Mouse (Mus musculus) CH12F3 (cell line): Measurements from ENCODE around the gene Ran.
"Not testable (repeated sequence)": the region's sequence is repeated elsewhere in the genome, so short reads cannot be mapped to it uniquely, and the experiment has no call there.

Source experiments
- in situ Hi-C: fragments of 300-500 bp; cut with MboI; formaldehyde crosslinking; loops from 2 replicates; pipeline ENCODE4 v1.14.3; 2020; ENCODE audit warnings: low sequenced_read_pairs

Ran gene

DNA sequence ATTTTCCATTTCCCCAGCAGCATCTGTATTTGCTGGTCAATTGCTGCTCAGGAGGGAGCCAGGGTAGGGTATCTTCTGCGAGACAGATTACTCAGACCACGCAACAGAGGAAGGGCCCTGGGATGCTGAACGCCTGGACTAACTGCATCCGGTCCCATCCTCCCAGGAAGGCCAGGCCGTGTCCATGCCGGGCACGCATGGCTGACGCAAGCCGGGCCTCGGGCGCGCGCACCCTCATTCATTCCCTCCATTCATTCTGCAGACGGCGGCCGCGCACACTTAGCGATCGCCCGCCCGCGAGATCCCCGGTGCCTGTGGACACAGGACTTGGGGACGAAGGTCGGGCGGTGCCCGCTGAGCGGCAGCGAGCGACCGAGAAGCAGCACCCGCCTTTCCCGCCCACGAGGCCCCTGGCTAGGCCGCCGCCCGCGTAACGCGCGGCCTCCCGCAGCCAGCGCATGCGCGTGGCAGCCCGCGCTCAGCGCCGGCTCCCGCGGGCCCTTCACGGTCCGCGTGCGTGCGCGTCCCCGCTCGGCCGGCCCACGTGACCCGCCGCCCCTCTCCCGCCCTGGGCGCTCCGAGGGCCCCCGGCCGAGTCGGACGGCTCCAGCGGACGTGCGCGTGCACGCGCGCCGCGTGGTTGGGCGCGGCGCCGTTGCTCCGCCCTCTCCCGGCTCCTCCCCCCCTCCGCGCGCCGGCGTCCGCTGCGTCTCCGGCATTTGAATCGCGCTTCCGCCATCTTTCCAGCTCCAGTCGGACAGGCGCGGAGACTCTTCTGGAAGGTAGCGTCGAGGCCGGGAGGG is at the start of gene Ran:
Gene Ran (plus strand): TSS at position 573 of the 803 bp plus-strand sequence.
- in situ Hi-C loops: loop anchor here (25.0 kb wide), 2 partner anchors 1243 to 1407 kb away; partner anchors contain the start of genes Sbds and Tyw1

GRCm38 (mm10) chr5:128970878-128971277 is 49.0 kb upstream of the Ran start:
- in situ Hi-C loops: no loop called here

- in situ Hi-C loops: no loop called here
Observed at GRCm38 (mm10) chr5:128971298-128971697, 48.6 kb upstream of the Ran start.

DNA sequence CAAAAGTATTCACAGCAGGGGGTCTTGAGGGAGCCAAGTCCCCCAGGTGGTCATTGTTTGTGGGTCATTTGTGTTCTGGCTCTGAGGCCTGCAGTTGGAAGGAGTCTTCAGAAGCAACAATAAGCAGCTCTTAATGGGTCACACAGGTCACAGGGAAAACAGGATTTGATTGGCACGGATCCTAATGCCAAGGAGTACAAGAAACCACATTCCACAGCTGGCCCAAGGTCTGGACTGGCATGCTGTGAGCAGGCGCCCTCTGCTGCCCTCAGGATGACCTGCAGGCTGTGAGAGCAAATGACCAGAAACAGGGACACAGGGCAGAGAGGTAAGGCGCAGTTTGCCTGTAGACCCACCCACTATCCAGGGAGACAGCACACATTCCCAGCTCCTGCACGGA is 43.6 kb upstream of the Ran start:
- in situ Hi-C loops: no loop called here

- in situ Hi-C loops: not testable (repeated sequence)
Observed at GRCm38 (mm10) chr5:128977466-128977865, 42.4 kb upstream of the Ran start.

DNA sequence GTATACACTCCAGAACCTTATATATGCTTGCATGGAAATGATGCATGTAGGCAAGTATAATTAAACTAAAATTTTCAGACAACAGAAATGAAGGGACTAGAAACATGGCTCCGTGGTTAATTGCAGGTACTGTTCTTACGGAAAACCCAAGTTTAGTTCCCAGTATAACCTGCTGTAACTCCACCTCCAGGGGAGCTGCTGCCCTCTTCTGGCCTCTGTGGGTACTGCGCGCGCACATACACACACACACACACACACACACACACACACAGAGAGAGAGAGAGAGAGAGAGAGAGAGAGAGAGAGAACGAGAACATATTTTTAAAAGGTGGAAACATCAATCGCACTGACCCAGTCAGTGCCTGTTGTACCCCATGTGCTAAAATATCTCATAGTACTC is 40.9 kb upstream of the Ran start:
- in situ Hi-C loops: no loop called here

DNA sequence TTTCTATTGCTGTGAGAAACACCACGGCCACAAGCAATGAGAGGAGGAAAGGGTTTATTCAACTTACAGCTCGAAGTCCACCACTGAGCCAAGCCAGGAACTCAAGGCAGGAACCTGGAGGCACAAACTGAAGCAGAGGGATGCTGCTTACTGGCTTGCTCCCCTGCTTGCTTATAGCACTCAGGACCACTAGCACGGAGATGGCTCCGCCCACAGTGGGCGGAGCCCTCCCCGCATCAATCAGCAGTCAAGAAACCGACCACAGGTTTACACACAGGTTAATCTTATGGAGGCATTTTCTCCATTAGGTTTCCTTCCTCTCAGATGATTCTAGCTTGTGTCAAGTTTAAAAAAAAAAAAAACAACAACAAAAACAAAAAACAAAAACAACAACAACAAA is 39.0 kb upstream of the Ran start:
- in situ Hi-C loops: no loop called here

DNA sequence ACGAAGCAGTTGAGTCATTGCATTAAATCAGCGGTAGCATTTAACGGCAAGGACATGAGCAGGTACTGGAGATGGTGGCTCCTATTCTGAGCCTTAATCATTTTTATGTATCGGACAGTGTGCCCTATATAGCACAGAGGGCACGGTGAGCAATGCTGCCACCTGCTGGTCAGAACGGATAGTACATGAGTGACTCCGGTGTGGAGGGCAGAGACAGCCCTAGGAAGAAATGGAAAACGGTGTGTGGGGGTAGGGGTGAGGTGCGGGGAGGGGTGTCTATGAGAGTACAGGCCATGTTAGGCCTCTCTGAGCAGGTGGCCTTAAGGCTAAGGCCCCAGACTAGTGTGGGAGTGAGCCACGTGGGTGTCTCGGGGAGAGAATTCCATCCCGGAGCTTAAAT is 38.3 kb upstream of the Ran start:
- in situ Hi-C loops: no loop called here

DNA sequence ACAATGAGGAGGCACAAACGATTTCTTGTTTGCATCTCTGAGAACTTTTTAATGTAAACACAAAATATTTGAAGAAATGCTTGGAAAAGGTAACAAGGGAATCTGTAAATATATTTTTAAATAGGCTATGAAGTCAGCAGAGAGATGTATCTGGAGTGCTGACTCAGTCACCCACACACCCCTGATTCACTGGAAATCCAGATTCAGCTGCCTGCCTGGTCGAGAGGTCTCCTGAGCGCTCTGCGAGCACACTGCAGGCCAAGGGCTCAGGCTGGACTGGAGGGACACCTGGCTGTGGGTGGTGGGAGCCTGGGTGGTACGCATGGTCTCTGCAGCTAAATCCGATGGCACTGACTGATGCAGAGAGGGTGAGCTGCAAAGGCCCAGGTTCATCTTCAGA is 35.3 kb upstream of the Ran start:
- in situ Hi-C loops: no loop called here

GRCm38 (mm10) chr5:128985946-128986345 is 33.9 kb upstream of the Ran start:
- in situ Hi-C loops: no loop called here

DNA sequence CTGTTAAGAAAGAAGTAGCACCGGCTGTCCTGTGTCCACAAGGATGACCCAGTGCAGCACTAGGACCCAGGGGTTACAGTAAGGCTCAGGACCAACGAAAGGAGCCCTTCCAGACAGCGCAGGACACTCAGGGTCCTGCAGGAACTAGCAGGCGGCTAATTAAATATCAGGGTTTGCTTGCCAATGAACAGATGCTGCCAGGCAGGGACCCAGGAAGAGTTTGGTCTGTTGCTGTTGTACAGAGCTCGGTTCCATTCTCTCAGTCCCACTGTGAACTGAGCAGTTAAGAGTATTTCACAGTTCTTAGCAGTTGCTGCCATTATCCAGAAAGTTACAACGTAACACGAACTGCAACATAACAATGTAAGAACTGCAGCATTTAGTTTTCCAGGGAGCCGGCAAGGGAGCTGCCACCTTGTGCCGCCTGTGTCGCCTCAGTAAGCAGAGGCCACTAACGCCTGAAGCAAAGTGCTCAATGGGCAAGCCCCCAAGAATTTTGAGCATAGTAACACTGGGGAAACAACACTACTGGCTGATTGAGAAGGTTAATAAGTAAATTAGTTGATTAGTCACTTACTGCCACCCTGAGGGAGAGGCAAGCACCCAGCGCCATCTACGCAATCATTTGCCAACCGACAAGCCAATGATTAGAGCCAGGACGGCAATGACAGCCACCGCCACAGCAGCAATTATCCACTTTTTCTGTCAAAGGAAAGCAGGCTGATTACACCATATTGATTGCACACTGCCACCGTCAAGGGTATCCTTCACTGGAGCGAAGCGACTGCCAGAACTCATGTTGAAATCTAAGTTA is 32.5 kb upstream of the Ran start:
- in situ Hi-C loops: no loop called here

DNA sequence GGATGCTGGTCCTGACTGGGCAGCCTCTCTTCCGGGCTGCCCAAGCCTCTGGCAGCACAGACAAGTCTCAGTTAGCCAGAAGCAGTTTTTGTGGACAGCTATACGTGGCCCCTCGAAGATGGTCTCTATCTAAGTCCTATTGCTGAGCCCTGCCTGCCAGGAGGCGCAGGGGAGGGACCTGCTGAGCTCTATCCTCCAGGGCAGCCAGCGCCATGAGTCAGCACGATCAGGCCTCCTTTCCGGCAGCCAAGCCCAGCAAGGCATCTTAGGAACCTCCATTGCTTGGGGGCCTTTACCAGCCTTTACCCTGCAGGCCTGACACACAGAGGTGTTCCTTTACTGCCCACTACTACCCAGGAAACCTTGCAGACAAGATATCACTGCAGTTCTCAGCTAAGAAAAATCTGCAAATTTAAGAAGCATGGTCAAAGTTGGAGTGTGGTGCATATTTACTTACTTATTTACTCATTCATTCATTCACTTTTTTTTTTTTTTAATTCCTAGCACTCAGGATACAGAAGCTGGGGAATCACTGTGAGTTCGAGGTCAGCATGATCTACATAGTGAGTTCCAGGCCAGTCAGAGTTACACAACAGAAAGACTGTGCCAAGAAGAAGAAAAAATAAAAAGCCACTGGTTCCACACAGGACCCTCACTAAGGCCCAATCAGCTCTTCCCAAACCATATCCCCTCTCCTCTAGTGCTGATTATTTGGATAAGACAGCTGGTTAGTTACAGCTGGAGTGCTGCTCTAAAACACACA is 19.0 kb upstream of the Ran start:
- in situ Hi-C loops: loop anchor here (25.0 kb wide), 2 partner anchors 1261 to 1389 kb away; partner anchors contain the start of genes Sbds and Tyw1

DNA sequence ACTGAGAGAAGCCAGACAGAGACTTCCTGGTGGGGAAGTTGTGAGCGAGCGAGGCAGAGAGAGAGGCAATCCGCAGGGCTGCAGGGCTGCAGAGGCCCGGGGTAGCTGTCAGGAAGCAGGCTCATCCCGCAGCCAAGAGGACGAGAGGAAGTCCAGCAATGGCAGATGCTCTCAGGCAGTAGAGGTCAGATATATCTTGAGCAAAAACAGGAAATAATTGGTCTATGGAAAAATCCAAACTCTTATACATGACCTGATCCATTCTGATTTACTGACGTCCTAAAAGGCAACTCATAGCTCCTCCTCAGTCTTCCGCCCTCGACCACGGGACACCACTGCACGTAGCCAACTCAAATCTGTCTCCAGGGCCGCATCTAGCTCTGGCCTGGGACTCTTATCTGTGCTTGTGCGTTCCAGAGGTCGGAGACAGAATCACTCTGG is 17.3 kb upstream of the Ran start:
- in situ Hi-C loops: loop anchor here (25.0 kb wide), 2 partner anchors 1260 to 1390 kb away; partner anchors contain the start of genes Sbds and Tyw1

DNA sequence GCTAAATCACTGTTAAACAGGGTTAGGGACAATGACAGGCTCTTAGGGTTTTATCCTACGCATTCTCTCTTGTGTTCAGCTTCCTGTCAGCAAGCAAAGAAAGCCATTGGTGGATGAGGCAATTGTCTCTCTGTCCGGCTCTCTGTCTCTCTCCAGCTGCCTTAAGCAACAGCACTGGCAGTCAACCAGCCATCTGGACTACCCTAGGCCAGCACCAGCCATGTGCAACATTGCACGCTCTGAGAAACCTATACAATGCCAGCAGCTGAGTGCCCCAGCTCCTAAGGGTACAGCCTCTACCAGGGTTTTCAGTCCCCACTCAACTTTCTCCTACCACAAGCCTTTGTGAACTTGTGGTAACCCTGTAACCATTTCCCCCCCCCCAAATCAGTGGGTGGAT is 14.5 kb upstream of the Ran start:
- in situ Hi-C loops: loop anchor here (25.0 kb wide), 2 partner anchors 1257 to 1393 kb away; partner anchors contain the start of genes Sbds and Tyw1

DNA sequence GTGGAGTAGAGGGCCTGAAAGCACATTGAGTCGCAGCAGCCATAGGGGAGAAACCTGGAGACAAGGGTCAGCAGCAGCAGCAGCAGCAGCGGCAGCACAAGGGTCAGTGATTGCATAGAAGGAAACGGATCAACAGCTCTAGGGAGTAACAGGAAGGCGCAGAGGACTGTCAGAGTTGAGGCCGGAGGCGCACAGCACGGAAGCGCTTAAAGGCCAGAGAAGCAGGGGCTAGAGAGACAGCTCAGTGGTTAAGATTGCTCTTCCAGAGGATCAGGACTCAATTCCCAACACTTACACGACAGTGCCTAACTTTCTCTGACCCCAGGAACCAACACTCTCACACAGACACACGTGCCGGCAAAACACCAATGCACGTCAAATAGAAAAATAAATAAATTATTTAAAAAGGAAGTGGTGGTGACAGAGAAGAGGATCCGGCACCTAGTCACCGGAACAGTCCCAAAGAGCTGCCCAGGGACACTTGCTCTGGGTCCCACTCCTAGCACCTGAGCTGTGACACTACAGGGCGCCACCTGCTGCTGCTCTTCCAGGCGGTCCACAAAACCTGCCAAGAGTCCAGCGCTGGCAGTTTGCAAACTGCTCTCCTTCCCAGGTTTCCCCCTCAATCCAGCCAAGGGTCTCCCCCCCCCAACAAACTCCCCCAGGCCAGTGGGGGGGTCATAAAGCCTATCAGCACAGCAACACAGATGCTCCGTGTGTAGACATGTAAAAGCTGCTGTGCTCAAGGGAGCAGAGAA is 13.7 kb upstream of the Ran start:
- in situ Hi-C loops: loop anchor here (25.0 kb wide), 2 partner anchors 1256 to 1394 kb away; partner anchors contain the start of genes Sbds and Tyw1

DNA sequence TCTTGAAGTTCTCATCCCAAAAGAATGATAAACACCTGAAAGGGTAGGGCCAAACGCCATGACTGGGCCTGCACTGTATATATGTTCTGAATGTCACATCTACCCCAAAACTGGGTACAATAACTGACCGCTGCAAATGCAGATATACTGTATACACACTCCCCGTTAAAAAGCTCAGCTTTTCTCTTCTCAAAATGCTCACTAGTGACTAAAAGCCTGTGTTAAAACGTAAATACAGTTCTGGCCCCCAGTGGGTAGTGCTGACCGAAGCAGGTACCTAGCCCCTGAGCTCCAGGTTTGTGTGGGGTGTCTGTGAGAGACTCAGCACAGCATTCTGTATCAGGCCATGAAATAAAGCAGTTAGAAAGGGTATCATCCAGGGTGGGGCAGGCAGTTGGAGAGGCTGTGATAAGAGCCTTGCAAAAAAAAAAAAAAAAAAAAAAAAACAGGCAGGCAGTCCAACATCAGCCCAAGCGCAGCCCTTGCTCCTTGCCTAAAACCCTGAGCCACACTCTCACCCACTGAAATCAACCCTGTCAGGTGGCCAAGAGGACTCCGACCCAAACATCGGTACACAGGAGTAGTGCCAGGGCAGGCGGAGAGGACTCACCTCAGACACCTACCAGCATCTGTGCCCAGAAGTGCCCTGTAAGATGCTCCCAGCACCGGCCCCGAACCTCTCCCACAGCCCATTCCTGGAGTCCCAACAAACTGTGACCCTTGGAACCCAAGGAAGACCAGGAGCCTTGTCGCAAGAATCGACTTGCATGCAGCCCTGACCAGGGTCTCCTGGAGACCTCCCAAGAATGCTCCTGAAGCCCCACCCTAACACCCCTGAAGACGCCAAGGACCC is 12.5 kb upstream of the Ran start:
- in situ Hi-C loops: loop anchor here (25.0 kb wide), 2 partner anchors 1255 to 1395 kb away; partner anchors contain the start of genes Sbds and Tyw1

DNA sequence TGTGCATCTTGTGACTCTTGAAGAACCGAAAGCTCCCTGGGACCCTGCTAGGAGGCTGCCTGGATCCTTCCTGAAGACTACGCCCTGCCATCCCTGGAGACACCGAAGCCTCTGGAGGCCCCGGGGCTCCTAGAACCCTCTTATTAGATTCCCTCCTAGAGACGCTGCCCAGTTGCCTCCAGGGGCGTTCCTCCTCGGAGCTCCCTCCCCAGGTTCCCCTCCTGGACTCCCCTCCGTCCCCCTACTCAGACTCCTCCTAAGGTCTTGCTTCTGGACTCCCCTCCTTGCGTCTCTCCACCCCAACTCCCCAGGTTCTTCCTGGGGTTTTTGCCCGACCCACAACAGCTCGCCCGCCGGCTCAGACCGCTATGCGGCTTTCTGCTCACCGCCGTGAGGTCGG is 11.9 kb upstream of the Ran start:
- in situ Hi-C loops: loop anchor here (25.0 kb wide), 2 partner anchors 1254 to 1396 kb away; partner anchors contain the start of genes Sbds and Tyw1

- in situ Hi-C loops: loop anchor here (25.0 kb wide), 2 partner anchors 1254 to 1396 kb away; partner anchors contain the start of genes Sbds and Tyw1
Observed at GRCm38 (mm10) chr5:129008412-129008826, 11.4 kb upstream of the Ran start, which contains the start of gene Stx2. Gene Stx2 (minus strand): TSS chr5:129008574.

DNA sequence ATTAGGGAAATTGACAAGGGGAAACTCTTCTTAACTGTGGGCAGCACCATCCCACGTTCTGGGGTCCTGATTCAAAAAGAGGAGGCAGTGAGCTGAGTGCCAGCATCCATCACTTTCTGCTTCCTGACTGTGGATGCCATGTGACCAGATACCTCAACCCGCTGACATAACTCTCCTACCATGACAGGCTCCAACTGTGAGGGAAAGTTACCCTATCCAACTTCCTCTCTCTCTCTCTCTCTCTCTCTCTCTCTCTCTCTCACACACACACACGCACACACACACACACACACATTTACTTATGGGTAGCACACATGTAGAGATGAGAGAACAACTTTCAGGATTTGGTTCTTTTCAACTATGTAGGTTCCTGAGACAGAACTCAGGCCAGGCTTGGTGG is 10.3 kb upstream of the Ran start:
- in situ Hi-C loops: loop anchor here (25.0 kb wide), 2 partner anchors 1253 to 1397 kb away; partner anchors contain the start of genes Sbds and Tyw1
